Mouse (Mus musculus) brain, embryonic 14.5 days (tissue): Measurements from ENCODE around the gene Dusp1. TPM values are rescaled to one million over a fixed set of nuclear protein-coding genes. Genes with fewer than 3 reads are reported as not detected.

Experiments
- DNase-seq: peaks from one replicate; pipeline ENCODE4 v3.0.0-alpha.2; 2011; ENCODE audit warnings: low read depth
- CTCF ChIP-seq: fragments of 200-500 bp; IDR thresholded peaks from 2 replicates; pipeline ENCODE4 v1.5.1; 2012; ENCODE audit warnings: inconsistent platforms, mild to moderate bottlenecking, moderate library complexity, borderline replicate concordance; ENCODE audit not compliant: insufficient read depth, insufficient read length; ENCODE audit errors: extremely low read depth
- POLR2A ChIP-seq: fragments of 200-500 bp; IDR thresholded peaks from 2 replicates; pipeline ENCODE4 v1.6.1; 2012; ENCODE audit warnings: mild to moderate bottlenecking, inconsistent platforms, borderline replicate concordance; ENCODE audit not compliant: poor library complexity, insufficient read depth, insufficient read length, severe bottlenecking; ENCODE audit errors: extremely low read depth
- polyA plus RNA-seq: library from polyadenylated mRNA; depleted of rRNA; stranded (reverse); fragments of >200 nt; gene quantifications from 2 replicates; pipeline ENCODE4 v1.2.3, GENCODE M21; 2012

Gene Dusp1
- polyA plus RNA-seq, 1 experiment = 56.2 TPM

DNA sequence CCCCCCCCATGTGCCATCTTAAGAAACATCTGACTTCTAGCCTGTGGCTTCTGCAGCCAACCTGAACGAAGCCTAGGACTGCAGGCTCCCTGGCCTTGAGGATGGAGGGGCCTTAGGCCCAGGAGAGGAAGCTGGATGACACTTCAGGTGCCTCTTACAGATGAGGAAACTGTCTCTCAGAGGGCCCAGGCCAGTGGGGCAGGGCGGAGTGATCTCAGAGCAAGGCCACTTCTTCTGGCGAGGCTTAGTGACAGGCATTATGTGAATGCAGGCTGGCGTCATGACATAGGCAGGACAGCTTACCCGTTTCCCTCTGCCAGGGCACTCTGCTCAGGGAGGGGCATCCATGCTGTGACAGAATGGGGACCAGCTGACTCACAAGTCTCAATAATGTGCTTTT, 60.1 kb downstream of the Dusp1 start:
- no peak for DNase-seq
- TF ChIP-seq POLR2A (no peak), CTCF (no peak)

DNA sequence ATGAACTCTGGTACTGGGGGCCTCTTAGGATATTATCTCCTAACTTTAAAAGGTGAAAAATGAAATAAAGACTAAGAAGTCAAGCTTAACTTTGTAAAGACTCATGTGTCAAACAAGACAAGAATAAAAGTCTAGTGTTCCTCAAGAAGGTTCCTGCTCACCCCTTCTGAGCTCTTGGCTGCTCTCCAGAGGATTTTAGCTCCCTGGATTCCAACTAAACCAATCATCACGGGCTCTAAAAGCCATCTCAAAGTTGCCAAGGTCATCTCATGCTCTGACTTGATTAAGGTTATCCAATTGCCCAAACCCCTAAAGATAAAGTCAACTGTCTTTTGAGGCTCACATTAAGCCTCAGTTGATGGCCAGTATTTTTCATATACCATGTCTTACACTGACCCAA, 63.3 kb downstream of the Dusp1 start:
- TF ChIP-seq POLR2A = no peak
- TF ChIP-seq CTCF = no peak
- DNase-seq = no peak

DNA sequence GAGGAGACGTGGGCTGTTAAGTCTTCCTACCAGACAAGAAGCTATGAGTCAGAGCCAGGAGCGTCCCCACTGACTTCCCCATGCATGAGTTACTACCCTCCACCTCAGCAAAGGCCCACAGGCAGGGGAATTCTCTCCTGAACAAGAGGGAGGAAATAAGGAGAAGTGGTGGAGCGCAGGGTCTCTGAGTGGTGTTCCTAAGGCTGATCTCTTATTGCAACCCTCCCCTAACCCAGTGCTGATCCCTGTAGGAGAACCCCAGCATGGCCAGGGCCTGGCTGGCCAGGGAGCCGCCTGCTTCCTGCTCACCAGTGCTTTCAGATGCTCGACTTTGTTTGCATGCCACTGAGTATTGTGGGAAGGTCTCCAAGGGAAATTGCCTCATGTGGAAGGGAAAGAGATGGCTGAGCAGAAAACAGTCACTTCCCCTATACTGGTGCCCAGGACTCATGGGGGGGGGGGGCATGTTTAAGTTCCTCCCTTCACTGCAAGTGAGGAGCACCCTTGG, 64.5 kb downstream of the Dusp1 start:
- no peak for DNase-seq
- no peak for TF ChIP-seq POLR2A
- TF ChIP-seq CTCF = no peak

DNA sequence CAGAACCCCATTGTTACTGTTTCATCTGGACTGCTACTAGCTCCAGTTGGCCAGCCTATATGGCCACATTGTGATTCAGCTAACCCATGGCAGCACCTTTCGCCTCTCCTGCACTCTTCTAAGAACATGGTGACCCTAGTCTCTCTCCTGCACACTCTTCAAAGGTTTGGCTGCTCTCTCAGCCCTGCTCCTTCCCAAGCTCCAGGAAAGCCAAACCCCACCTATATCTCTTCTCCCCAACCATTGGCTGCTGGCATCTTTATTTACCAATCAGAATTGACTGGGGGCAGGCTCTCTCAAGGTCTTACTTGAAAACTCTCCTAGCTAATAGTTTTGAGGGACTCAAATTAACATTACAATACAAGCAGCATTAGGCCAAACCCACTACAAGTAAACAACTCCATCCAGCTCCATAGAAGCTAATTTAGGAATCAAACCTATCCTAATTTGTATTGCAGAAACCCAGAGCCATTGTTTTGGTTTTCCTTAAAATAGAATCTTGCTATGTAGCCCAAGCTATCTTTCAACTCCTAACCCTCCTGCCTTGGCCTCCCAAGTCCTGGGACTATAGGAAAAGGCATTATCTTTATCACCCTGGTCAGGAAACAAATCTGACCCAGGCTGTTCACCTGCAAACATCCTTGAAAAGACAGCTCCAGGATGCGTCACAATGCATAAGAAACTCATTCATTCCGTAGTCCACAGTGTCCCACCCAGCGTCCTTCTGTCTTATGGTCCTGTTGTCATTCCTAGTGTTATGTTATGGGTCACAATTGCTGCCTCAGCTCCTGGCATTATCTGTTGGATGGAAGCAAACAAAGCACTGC, 67.1 kb downstream of the Dusp1 start:
- no peak for DNase-seq
- TF ChIP-seq POLR2A = no peak

DNA sequence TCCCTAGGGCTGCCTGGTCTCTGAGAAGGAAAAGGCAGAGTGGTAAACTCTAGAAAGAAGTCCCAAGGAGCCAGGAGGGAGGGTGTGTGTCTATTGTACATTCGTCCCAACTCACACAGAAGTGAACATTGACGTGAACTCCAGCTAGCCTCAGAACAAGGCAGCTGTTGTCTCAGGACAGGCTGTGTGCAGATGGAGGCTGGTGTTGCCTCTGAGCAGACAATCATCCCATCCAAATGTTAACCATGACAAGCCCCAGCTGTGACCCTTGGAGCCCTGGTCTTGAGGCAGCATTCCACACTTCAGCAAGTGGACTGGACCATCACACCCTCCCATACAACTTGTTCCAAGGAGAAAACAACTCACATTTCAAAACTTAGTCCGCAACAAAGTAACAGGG, 69.7 kb downstream of the Dusp1 start:
- no peak for DNase-seq
- TF ChIP-seq CTCF (no peak), POLR2A (no peak)

DNA sequence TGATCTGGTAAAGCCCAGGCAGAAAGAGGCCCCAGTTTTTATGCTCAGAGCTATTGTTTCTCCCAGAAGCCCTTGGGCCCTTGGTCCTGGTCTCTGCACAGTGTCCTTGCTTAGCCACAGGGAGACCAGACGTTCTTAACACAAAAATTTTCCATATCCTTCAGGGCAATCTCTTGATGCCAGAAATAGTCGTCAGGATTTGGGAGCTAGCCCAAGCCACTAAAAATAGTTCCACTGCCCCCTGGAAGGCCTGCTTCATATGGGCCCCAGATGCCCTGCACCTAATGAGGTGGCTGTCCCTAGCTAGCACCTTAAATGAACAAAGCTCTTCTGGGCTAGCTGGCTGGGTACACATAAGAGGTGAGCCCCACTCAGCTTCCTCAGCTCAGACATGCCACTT, 71.0 kb downstream of the Dusp1 start:
- no peak for DNase-seq
- TF ChIP-seq POLR2A = no peak
- TF ChIP-seq CTCF = no peak

DNA sequence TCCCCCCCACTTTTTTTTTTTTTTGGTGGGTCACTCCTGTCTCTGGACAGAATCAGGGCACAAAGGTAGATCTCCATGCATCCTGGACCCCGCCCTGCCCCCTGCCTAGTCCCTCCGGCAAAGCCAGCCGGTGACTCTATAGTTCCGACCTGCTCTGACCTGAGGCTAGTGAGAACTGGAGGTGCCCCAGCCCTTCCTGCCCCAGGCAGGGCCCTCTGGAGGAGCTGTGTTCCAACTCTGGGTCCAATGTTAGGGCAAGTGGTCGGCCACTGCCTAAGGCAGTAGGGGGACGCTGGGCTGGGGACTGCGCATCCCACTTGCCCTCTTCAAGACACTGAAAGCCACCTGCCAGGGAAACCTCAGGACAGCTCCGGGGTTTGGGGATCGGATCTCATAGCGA, 71.9 kb downstream of the Dusp1 start:
- TF ChIP-seq POLR2A = no peak
- no peak for TF ChIP-seq CTCF

DNA sequence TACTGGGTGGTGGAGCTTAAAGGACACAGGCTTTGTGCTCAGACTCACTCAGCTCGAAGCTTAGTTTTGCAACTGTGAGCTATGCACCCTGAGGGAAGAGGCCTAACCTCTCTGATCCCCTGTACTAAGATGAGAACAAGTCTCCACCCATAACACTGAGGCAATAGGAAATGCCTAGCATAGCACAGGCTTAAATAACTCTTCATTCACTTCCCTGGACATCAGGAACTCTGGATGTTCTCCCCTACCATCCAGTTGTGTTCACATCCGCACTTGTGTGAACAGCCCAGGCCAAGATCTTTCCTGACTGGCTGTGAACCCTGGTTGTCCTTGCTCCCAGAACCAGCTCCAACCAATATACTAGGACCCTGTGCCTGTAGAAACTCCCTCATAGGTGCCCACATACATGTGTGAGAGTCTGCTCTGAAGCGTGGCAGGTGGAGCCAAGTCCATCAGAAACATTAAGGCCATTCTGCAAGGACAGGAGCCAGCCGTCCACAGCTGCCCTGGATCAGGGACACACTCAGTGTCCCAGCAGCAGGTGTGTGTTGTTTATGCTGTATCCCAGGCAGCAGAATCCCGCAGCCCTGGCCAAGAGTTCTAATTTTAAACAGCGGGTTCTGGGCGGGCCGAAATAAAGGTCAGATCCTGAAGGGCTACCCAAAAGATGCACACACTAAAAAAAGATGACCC, 73.1 kb downstream of the Dusp1 start:
- DNase-seq = no peak
- TF ChIP-seq POLR2A (no peak), CTCF (no peak)

More for the DNA sequence above, 71.9 kb downstream of the Dusp1 start:
- DNase-seq = no peak

DNA sequence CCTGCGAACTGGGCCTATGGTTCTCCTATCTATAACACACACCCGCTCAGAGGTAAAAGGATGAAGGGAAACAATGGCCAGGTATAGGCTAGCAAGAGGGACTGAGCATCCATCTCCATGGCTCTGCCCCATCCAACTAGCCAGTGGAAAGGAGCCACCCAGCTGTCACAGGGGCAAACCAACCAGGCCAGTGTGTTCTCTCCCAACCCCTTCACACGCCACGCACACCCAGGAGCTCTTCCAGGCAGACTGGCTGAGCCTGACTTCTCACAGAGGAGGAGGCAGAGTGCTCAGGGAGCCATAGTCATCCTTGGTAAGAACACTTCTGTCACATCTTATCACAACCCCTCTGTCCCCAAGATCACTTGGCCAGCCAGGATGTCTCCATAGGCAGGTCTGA, 74.0 kb downstream of the Dusp1 start:
- DNase-seq = no peak
- TF ChIP-seq POLR2A (no peak), CTCF (no peak)

DNA sequence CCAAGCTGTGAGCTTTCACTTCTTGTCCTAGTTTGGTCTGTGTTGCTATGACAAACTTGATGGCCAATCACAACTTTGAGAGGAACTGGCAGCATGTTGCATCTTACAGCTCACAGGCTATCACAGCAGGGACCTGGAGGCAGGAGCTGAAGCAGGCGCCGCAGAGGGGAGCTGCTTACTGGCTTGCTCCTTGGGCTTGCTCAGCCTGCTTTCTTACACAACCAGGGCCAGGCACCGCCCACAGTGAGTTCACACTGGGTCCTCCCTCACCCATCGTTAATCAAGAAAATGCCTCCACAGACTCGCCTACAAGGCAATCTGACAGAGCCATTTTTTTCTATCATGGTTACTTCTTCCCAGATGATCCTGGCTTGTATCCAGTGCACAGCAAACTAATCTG, 74.7 kb downstream of the Dusp1 start:
- DNase-seq = no peak
- TF ChIP-seq CTCF (no peak), POLR2A (no peak)

DNA sequence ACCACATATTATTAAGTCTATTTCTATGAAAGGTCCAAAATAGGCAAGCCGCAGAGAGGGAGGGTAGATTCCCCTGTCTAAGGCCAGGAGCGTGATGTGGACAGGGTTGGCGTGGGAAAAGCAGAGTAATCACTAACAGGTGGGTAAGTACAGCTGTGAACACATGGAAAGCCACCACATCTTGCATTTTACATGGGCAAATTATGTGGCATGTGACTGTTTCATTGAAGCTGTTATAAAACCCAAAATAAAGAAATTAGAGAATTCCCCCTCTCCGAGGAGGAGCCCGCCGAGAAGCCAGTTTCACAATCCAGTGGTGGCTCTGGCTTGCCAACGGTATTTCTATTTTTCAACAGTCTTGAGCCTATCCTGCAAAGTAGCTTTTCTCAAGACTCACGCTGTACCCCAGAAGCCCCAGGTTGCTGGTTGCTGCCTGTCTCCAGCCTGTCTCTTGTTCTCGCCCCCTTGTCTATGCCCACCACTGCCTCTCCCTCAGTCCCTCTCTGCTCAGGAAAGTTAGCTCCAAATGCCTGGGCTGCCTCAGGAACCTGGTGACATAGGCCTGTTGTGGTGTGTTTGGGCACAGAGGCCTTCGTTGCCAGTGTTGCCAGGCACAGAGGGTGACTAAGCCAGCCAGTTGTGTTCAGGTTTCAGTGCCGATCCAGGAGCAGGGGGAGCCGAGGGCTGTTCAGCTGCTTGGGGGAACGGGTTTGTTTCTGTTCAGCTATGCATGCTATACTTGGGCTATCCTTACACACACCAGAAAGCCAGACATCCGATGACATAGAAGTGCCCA, 77.1 kb downstream of the Dusp1 start:
- DNase-seq = no peak
- TF ChIP-seq POLR2A (no peak), CTCF (no peak)

DNA sequence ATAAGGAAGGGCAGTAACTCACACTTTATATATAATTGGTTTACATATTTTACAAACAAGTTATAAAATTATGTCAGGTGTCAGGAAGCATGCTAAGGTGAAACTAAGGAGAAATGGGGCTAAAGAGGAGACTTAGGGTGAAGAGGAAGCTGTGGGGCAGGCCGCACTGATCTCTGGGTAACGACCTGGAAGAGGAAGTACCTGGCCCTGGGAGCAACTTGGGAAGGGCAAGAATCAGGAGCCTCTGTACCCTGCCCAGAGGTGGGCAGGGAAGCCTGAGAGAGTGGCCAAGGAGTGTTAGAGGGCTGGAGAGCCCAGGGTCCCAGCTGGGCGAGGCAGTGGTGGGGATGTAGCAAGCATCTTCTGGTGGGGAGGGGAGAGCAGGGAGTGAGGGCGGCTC, 81.0 kb downstream of the Dusp1 start:
- DNase-seq = no peak
- TF ChIP-seq CTCF = no peak
- no peak for TF ChIP-seq POLR2A
